Mouse (Mus musculus) neural tube, embryonic 12.5 days (tissue): Measurements from ENCODE around the gene Gbp10. TPM values are rescaled to one million over a fixed set of nuclear protein-coding genes. Genes with fewer than 3 reads are reported as not detected.
"Not testable (repeated sequence)": the region's sequence is repeated elsewhere in the genome, so short reads cannot be mapped to it uniquely, and the experiment has no call there.

Source experiments
- ATAC-seq: fragments of 200-750 bp; cut with Nextera tagmentation; 2 replicates; pipeline ENCODE4 v1.8.0; 2017; ENCODE audit warnings: low read depth, mild to moderate bottlenecking, moderate TSS enrichment, moderate library complexity; ENCODE audit not compliant: low FRiP score
- H3K27ac ChIP-seq: fragments of 300-500 bp; sonication (generic); 2 replicates; pipeline ENCODE4 v1.5.1; 2016
- H3K27me3 ChIP-seq: fragments of 300-500 bp; sonication (generic); replicated peaks from 2 replicates; pipeline ENCODE4 v1.6.1; 2016; ENCODE audit warnings: mild to moderate bottlenecking
- H3K36me3 ChIP-seq: fragments of 300-500 bp; sonication (generic); 2 replicates; pipeline ENCODE4 v1.6.1; 2016; ENCODE audit warnings: mild to moderate bottlenecking
- H3K4me1 ChIP-seq: fragments of 300-500 bp; sonication (generic); 2 replicates; pipeline ENCODE4 v1.6.1; 2016
- H3K4me2 ChIP-seq: fragments of 300-500 bp; sonication (generic); replicated peaks from 2 replicates; pipeline ENCODE4 v1.6.1; 2016; ENCODE audit warnings: mild to moderate bottlenecking
- H3K4me3 ChIP-seq: fragments of 300-500 bp; sonication (generic); 2 replicates; pipeline ENCODE4 v1.5.1; 2016
- H3K9ac ChIP-seq: fragments of 300-500 bp; sonication (generic); 2 replicates; pipeline ENCODE4 v1.6.1; 2016; ENCODE audit warnings: mild to moderate bottlenecking
- H3K9me3 ChIP-seq: fragments of 300-500 bp; sonication (generic); 2 replicates; pipeline ENCODE4 v1.6.1; 2016; ENCODE audit warnings: mild to moderate bottlenecking
- WGBS: fragments of 180-500 bp; shearing (Covaris S2); methylation state at CpG from one replicate; pipeline ENCODE4 v1.1.7; 2016; 5-methylcytosine and 5-hydroxymethylcytosine counted together
- polyA plus RNA-seq: library from polyadenylated mRNA; unstranded; fragments of >200 nt; fragmentation: Nextera tagmentation; extraction: Ambion mirVana; gene quantifications from 2 replicates; pipeline ENCODE4 v1.2.1, GENCODE M21; 2016

Gbp10 gene
- polyA plus RNA-seq: 0.51 and 0.98 TPM in 2 replicates

- not testable (repeated sequence) for H3K9ac ChIP-seq, H3K9me3 ChIP-seq, H3K27ac ChIP-seq, H3K4me3 ChIP-seq, ATAC-seq, H3K36me3 ChIP-seq, H3K4me1 ChIP-seq, H3K4me2 ChIP-seq, H3K27me3 ChIP-seq
These were observed at the start of gene Gbp10 for GRCm38 (mm10) chr5:105239483-105240047. Gene Gbp10, minus strand, starts transcription at chr5:105239533.

- not testable (repeated sequence) for H3K4me1 ChIP-seq, H3K9ac ChIP-seq, H3K27me3 ChIP-seq, ATAC-seq, H3K9me3 ChIP-seq, H3K36me3 ChIP-seq, H3K4me2 ChIP-seq, H3K4me3 ChIP-seq, H3K27ac ChIP-seq
- WGBS: 90% methylated on average over 1 of the region's 3 CpGs
These were observed 21.3 kb upstream of the Gbp10 start for GRCm38 (mm10) chr5:105260673-105261072.

GRCm38 (mm10) chr5:105252491-105252890 lies 13.2 kb upstream of the Gbp10 start:
- H3K9me3 ChIP-seq: no peaks in the 10 kb centered on the region
- H3K4me2 ChIP-seq: no peak overlapping the region
- no peaks in the 10 kb centered on the region for H3K4me1 ChIP-seq
- no peak for ATAC-seq
- no peak overlapping the region for H3K4me3 ChIP-seq
- no peaks in the 10 kb centered on the region for H3K27me3 ChIP-seq
- H3K36me3 ChIP-seq: no peaks in the 10 kb centered on the region
- H3K27ac ChIP-seq: no peak overlapping the region
- H3K9ac ChIP-seq: no peak overlapping the region

GRCm38 (mm10) chr5:105244741-105245140 lies 5.4 kb upstream of the Gbp10 start:
- H3K9ac ChIP-seq, H3K27ac ChIP-seq, ATAC-seq, H3K36me3 ChIP-seq, H3K27me3 ChIP-seq, H3K4me1 ChIP-seq, H3K4me2 ChIP-seq, H3K4me3 ChIP-seq, H3K9me3 ChIP-seq: not testable (repeated sequence)
- 87% methylated on average over 3 of the region's 3 CpGs for WGBS

GRCm38 (mm10) chr5:105240982-105241381 lies 1.6 kb upstream of the Gbp10 start:
- not testable (repeated sequence) for ATAC-seq, H3K27me3 ChIP-seq, H3K27ac ChIP-seq, H3K9me3 ChIP-seq, H3K36me3 ChIP-seq, H3K4me3 ChIP-seq, H3K4me1 ChIP-seq, H3K9ac ChIP-seq, H3K4me2 ChIP-seq
- WGBS: 77% methylated on average over 5 of the region's 5 CpGs

- H3K36me3 ChIP-seq, H3K27ac ChIP-seq, H3K9ac ChIP-seq, H3K9me3 ChIP-seq, H3K4me1 ChIP-seq, H3K4me2 ChIP-seq, H3K27me3 ChIP-seq, ATAC-seq, H3K4me3 ChIP-seq: not testable (repeated sequence)
- WGBS: 90% methylated on average over 1 of the region's 1 CpGs
These were observed 931 bp downstream of the Gbp10 start for GRCm38 (mm10) chr5:105238402-105238801.

- H3K27ac ChIP-seq, H3K4me1 ChIP-seq, H3K36me3 ChIP-seq, H3K9ac ChIP-seq, H3K27me3 ChIP-seq, ATAC-seq, H3K4me2 ChIP-seq, H3K4me3 ChIP-seq, H3K9me3 ChIP-seq: not testable (repeated sequence)
- 81% methylated on average over 3 of the region's 3 CpGs for WGBS
These were observed 3.3 kb downstream of the Gbp10 start for GRCm38 (mm10) chr5:105236040-105236439.

- not testable (repeated sequence) for ATAC-seq
These were observed 30.4 kb downstream of the Gbp10 start for GRCm38 (mm10) chr5:105208957-105209356.

GRCm38 (mm10) chr5:105200791-105201355 lies 38.5 kb downstream of the Gbp10 start:
- ATAC-seq: not testable (repeated sequence)
- 86% methylated on average over 4 of the region's 4 CpGs for WGBS

More at GRCm38 (mm10) chr5:105208957-105209356, 30.4 kb downstream of the Gbp10 start:
- not testable (repeated sequence) for H3K27me3 ChIP-seq, H3K27ac ChIP-seq, H3K36me3 ChIP-seq, H3K4me1 ChIP-seq, H3K4me2 ChIP-seq, H3K9ac ChIP-seq, H3K9me3 ChIP-seq, H3K4me3 ChIP-seq
- 100% methylated on average over 1 of the region's 3 CpGs for WGBS

GRCm38 (mm10) chr5:105199149-105199548 lies 40.2 kb downstream of the Gbp10 start:
- not testable (repeated sequence) for H3K4me3 ChIP-seq, H3K9me3 ChIP-seq, H3K36me3 ChIP-seq, H3K4me2 ChIP-seq, H3K9ac ChIP-seq, H3K4me1 ChIP-seq, ATAC-seq, H3K27ac ChIP-seq, H3K27me3 ChIP-seq
- 93% methylated on average over 1 of the region's 1 CpGs for WGBS

More at GRCm38 (mm10) chr5:105200791-105201355, 38.5 kb downstream of the Gbp10 start:
- H3K9me3 ChIP-seq, H3K36me3 ChIP-seq, H3K4me2 ChIP-seq, H3K4me3 ChIP-seq, H3K27me3 ChIP-seq, H3K9ac ChIP-seq, H3K27ac ChIP-seq, H3K4me1 ChIP-seq: not testable (repeated sequence)

GRCm38 (mm10) chr5:105197915-105198560 lies 41.3 kb downstream of the Gbp10 start:
- H3K9me3 ChIP-seq, H3K4me2 ChIP-seq, H3K36me3 ChIP-seq, H3K9ac ChIP-seq, ATAC-seq, H3K27ac ChIP-seq, H3K4me1 ChIP-seq, H3K27me3 ChIP-seq, H3K4me3 ChIP-seq: not testable (repeated sequence)

- H3K27me3 ChIP-seq, H3K9ac ChIP-seq, H3K4me3 ChIP-seq, H3K36me3 ChIP-seq, H3K27ac ChIP-seq, H3K4me1 ChIP-seq, H3K9me3 ChIP-seq, H3K4me2 ChIP-seq, ATAC-seq: not testable (repeated sequence)
- WGBS: 87% methylated on average over 5 of the region's 5 CpGs
These were observed 43.0 kb downstream of the Gbp10 start for GRCm38 (mm10) chr5:105196308-105196707.

GRCm38 (mm10) chr5:105192536-105192935 lies 46.8 kb downstream of the Gbp10 start:
- H3K4me2 ChIP-seq, H3K36me3 ChIP-seq, H3K27me3 ChIP-seq, H3K9me3 ChIP-seq, H3K4me1 ChIP-seq, ATAC-seq, H3K27ac ChIP-seq, H3K9ac ChIP-seq, H3K4me3 ChIP-seq: not testable (repeated sequence)
- WGBS: 90% methylated on average over 2 of the region's 2 CpGs
